Mouse (Mus musculus) cerebellum, adult 2 months (tissue): ENCODE results near the gene Akap8.

Experiments used
- CTCF ChIP-seq: fragments of 200-500 bp; IDR thresholded peaks from 2 replicates; pipeline ENCODE4 v1.5.1; 2011; ENCODE audit warnings: low read depth, mild to moderate bottlenecking, control low read depth, low read length, moderate library complexity, borderline replicate concordance; ENCODE audit not compliant: insufficient read depth
- POLR2A ChIP-seq: fragments of 200-500 bp; IDR thresholded peaks from 2 replicates; pipeline ENCODE4 v1.6.1; 2011; ENCODE audit warnings: low read length, control low read depth, borderline replicate concordance; ENCODE audit not compliant: insufficient read depth

- TF ChIP-seq POLR2A = no peak
- no peak for TF ChIP-seq CTCF
These were observed 45.5 kb downstream of the Akap8 start for GRCm38 (mm10) chr17:32275568-32275967.
